Mouse (Mus musculus): Measurements from ENCODE around the gene Tmf1.

DNA sequence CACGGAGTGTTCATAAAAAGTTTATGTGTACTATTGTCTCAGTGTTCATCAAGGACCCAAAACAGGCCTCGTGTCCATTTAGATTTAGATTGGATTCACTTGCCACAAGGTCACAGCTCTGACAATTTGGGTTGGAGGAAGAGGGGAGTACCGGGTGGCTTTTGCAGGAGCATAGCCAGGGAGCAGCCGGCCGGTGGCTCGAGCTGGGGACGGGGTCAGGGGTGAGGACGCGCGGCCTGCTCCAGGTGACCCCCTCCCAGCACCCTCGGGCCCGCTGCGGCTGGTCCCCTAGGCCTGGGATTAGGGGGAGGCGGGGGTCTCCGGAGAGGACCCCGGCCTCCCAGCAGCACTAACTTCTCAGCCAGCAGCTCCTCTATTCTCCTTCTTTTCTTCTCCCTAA lies 26.0 kb upstream of the Tmf1 start:
- TF ChIP-seq CTCF (IDR thresholded peaks at IDR 0.05; ENCODE audit: insufficient read depth, low read length) (no peak), POLR2A (IDR thresholded peaks at IDR 0.05; ENCODE audit: borderline replicate concordance, extremely low read depth, low read depth, low read length) (no peak)
